Mouse (Mus musculus): ENCODE results near the gene Wbp1l. TPM values are rescaled to one million over a fixed set of nuclear protein-coding genes. Genes with fewer than 3 reads are reported as not detected.

Wbp1l gene
- polyA plus RNA-seq, 1 experiment = 24.5 TPM

DNA sequence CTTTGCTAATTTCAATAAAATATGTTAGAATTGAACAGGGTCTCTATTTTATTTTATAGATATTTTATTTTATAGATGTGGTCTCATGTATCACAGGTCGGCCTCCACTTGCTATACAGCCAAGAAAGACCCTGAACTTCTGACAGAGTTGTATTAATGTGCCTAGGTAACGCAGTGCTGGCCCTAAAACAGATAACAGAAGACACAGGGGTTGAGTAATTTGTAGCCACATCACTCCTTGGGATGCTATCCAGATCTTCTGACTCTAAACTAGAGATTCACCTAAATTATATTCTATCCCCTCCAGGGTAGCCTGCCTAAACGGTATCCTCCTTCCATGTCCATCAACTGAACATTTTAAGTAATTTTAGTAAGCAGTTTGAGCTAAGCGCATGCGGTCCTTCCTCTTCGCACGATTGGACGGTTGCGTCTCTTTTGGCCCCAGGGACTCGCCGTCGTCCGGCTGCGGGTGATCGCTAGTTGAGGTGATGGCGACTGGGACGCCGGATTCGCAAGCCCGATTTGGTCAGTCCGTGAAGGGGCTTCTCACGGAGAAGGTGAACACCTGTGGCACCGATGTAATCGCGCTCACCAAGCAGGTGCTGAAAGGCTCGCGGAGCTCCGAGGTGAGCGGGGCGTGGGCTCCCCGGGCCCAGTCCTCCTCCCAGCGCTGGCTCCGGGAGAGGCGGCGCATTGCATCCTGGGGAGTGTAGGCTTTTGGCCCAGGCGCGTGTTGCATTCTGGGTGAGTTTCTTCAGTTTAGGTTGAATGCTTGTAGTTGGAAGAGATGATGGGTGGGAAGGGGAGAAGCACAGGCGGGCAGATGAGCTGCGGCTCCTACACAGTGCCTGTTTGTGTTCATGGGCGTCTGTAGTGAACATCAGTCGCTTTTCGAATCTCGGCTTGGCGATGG, 90.8 kb downstream of the Wbp1l start, which contains the start of gene Borcs7:
Gene Borcs7, plus strand, starts transcription at position 447 of the 913 bp plus-strand sequence.
- no peaks in the 10 kb centered on the region for H3K9me3 ChIP-seq (replicated peaks; ENCODE audit: control insufficient read depth, insufficient read depth, low read length, poor library complexity, severe bottlenecking)
- no peaks in the 10 kb centered on the region for H3K27me3 ChIP-seq (ENCODE audit: control insufficient read depth, insufficient read depth, low read length, poor library complexity, severe bottlenecking)
- H3K9ac ChIP-seq (ENCODE audit: low read depth, poor library complexity, severe bottlenecking) = peak within 1 kb of the TSS; percentile 75
- no peak for TF ChIP-seq CTCF (IDR thresholded peaks at IDR 0.05; ENCODE audit: low read depth, low read length)
- no peak for TF ChIP-seq POLR2A (IDR thresholded peaks at IDR 0.05; ENCODE audit: insufficient read depth, low read length)
- TF ChIP-seq EP300 (IDR thresholded peaks at IDR 0.05; ENCODE audit: insufficient read depth, low read depth, low read length) = no peak
- H3K4me1 ChIP-seq (ENCODE audit: control insufficient read depth, insufficient read depth, low read length) = no peaks in the 10 kb centered on the region
- no peaks in the 10 kb centered on the region for H3K36me3 ChIP-seq (ENCODE audit: control insufficient read depth, insufficient read depth, low read length, poor library complexity, severe bottlenecking)
- no peak within 1 kb of the TSS for H3K27ac ChIP-seq (ENCODE audit: insufficient read depth, low read length)
- peak within 1 kb of the TSS; percentile 89 for H3K4me3 ChIP-seq (ENCODE audit: low read depth, low read length)

DNA sequence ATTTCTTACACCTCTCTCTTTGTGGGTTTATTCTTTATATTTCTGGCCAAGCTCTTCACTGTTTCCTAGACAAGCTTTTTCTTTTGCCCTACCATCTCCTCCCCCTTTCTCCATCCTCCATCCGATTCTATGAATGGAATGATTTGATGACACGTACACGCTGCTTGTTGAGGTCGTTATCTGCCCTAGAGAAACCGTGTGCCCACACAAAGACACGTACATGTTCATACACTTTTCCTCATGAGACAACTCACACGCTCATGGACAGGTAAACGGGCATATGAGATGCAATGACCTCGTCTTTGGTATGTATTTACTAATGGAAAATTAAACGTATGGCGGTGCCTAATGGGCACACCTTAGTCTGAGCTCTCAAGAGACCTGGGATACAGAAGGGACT, 91.5 kb downstream of the Wbp1l start:
- no peak overlapping the region for H3K27ac ChIP-seq (ENCODE audit: insufficient read depth, low read length)
- H3K9ac ChIP-seq (ENCODE audit: low read depth, poor library complexity, severe bottlenecking) = peak overlapping the region; percentile 75
- H3K36me3 ChIP-seq (ENCODE audit: control insufficient read depth, insufficient read depth, low read length, poor library complexity, severe bottlenecking) = no peaks in the 10 kb centered on the region
- H3K4me1 ChIP-seq (ENCODE audit: control insufficient read depth, insufficient read depth, low read length) = no peaks in the 10 kb centered on the region
- TF ChIP-seq CTCF (IDR thresholded peaks at IDR 0.05; ENCODE audit: low read depth, low read length) = no peak
- TF ChIP-seq EP300 (IDR thresholded peaks at IDR 0.05; ENCODE audit: insufficient read depth, low read depth, low read length) = no peak
- no peak for TF ChIP-seq POLR2A (IDR thresholded peaks at IDR 0.05; ENCODE audit: insufficient read depth, low read length)
- H3K27me3 ChIP-seq (ENCODE audit: control insufficient read depth, insufficient read depth, low read length, poor library complexity, severe bottlenecking) = no peaks in the 10 kb centered on the region
- peak overlapping the region; percentile 89 for H3K4me3 ChIP-seq (ENCODE audit: low read depth, low read length)
- no peaks in the 10 kb centered on the region for H3K9me3 ChIP-seq (replicated peaks; ENCODE audit: control insufficient read depth, insufficient read depth, low read length, poor library complexity, severe bottlenecking)

DNA sequence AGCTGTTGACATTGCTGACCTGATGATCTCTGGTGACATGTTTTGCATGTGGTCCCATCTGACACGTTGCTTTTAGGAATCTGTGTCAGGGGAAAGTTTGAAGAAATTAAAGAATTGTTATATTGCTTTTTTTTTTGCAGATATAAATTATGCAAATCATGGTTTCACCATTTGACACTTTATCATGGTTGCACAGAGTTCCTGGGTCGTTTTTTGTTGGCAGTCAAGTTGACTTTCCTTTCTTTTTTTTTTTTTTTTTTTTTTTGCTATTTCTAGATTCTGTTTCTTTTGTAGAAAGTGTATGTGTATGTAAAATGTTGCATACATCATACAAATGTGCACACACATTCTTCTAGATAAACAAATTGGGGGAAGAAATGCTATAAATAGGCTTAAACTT, 92.2 kb downstream of the Wbp1l start:
- H3K27ac ChIP-seq (ENCODE audit: insufficient read depth, low read length) = no peak overlapping the region
- no peaks in the 10 kb centered on the region for H3K9me3 ChIP-seq (replicated peaks; ENCODE audit: control insufficient read depth, insufficient read depth, low read length, poor library complexity, severe bottlenecking)
- H3K4me1 ChIP-seq (ENCODE audit: control insufficient read depth, insufficient read depth, low read length) = no peaks in the 10 kb centered on the region
- H3K36me3 ChIP-seq (ENCODE audit: control insufficient read depth, insufficient read depth, low read length, poor library complexity, severe bottlenecking) = no peaks in the 10 kb centered on the region
- H3K9ac ChIP-seq (ENCODE audit: low read depth, poor library complexity, severe bottlenecking) = no peak overlapping the region
- TF ChIP-seq EP300 (IDR thresholded peaks at IDR 0.05; ENCODE audit: insufficient read depth, low read depth, low read length) (no peak), CTCF (IDR thresholded peaks at IDR 0.05; ENCODE audit: low read depth, low read length) (no peak), POLR2A (IDR thresholded peaks at IDR 0.05; ENCODE audit: insufficient read depth, low read length) (no peak)
- H3K27me3 ChIP-seq (ENCODE audit: control insufficient read depth, insufficient read depth, low read length, poor library complexity, severe bottlenecking) = no peaks in the 10 kb centered on the region
- no peak overlapping the region for H3K4me3 ChIP-seq (ENCODE audit: low read depth, low read length)

DNA sequence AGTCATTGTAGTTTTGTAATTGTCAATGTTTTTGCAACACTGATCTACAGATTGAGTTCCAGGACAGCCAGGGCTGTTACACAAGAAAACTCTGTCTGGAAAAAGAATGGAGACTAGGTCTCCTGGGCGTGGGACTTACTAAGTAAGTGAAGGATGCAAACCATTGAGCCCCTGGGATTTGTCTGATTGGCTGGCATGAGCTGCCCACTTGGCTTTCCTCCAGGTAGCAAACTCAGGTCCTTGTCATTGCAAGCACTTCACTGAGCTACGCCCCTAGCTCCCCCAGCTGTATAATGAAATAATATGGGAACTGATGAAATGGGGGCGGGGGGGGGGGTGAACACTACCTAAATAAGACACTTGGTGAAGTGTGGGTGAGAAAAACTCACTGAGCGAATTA, 94.3 kb downstream of the Wbp1l start:
- no peak overlapping the region for H3K4me3 ChIP-seq (ENCODE audit: low read depth, low read length)
- no peak overlapping the region for H3K27ac ChIP-seq (ENCODE audit: insufficient read depth, low read length)
- H3K9me3 ChIP-seq (replicated peaks; ENCODE audit: control insufficient read depth, insufficient read depth, low read length, poor library complexity, severe bottlenecking) = no peaks in the 10 kb centered on the region
- H3K36me3 ChIP-seq (ENCODE audit: control insufficient read depth, insufficient read depth, low read length, poor library complexity, severe bottlenecking) = no peaks in the 10 kb centered on the region
- peaks cover 2% of the 10 kb centered on the region for H3K4me1 ChIP-seq (ENCODE audit: control insufficient read depth, insufficient read depth, low read length)
- H3K9ac ChIP-seq (ENCODE audit: low read depth, poor library complexity, severe bottlenecking) = no peak overlapping the region
- no peaks in the 10 kb centered on the region for H3K27me3 ChIP-seq (ENCODE audit: control insufficient read depth, insufficient read depth, low read length, poor library complexity, severe bottlenecking)
- TF ChIP-seq CTCF (IDR thresholded peaks at IDR 0.05; ENCODE audit: low read depth, low read length) (no peak), EP300 (IDR thresholded peaks at IDR 0.05; ENCODE audit: insufficient read depth, low read depth, low read length) (no peak)

DNA sequence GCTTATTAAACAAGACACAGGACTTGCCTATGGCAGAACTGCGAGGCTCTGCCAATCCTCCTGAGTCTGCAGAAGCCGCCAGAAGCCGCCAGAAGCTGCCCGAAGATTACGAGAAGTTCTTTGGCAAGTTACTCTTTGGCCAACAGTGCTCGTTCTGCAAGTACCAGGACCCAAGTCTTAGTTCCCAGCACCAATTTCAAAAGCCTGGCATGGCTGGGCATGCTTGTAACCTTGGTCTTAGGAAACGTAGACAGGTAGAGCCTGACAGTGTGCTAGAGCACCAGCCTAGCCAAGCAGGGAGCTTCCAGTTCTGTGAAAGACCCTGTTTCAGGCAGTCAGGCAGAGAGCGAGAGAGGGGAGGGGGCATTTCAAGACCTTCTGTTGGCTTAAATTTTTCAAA, 97.6 kb downstream of the Wbp1l start:
- H3K4me3 ChIP-seq (ENCODE audit: low read depth, low read length) = no peak overlapping the region
- H3K27me3 ChIP-seq (ENCODE audit: control insufficient read depth, insufficient read depth, low read length, poor library complexity, severe bottlenecking) = no peaks in the 10 kb centered on the region
- TF ChIP-seq POLR2A (IDR thresholded peaks at IDR 0.05; ENCODE audit: insufficient read depth, low read length) (no peak), EP300 (IDR thresholded peaks at IDR 0.05; ENCODE audit: insufficient read depth, low read depth, low read length) (no peak), CTCF (IDR thresholded peaks at IDR 0.05; ENCODE audit: low read depth, low read length) (no peak)
- no peaks in the 10 kb centered on the region for H3K36me3 ChIP-seq (ENCODE audit: control insufficient read depth, insufficient read depth, low read length, poor library complexity, severe bottlenecking)
- peaks cover 3% of the 10 kb centered on the region for H3K4me1 ChIP-seq (ENCODE audit: control insufficient read depth, insufficient read depth, low read length)
- H3K9ac ChIP-seq (ENCODE audit: low read depth, poor library complexity, severe bottlenecking) = no peak overlapping the region
- no peak overlapping the region for H3K27ac ChIP-seq (ENCODE audit: insufficient read depth, low read length)
- no peaks in the 10 kb centered on the region for H3K9me3 ChIP-seq (replicated peaks; ENCODE audit: control insufficient read depth, insufficient read depth, low read length, poor library complexity, severe bottlenecking)

DNA sequence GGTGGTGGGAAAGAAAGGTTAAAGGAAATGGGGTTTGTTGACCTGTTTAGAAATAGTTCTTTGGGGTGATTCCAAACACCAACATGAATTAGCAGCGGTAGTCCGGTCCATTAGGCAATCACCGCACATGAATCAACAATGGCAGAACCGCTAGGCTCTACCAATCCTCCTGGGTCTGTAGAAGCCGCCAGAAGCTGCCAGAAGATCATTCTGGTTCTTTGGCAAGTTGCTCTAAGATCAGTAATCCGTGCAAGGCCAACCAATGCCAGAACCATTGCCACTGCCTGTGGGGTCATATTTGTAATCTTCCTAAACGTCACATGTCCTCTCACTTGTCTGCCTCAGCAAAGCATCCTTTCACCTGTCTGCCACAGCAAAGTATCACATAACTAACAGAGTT, 98.1 kb downstream of the Wbp1l start:
- H3K27ac ChIP-seq (ENCODE audit: insufficient read depth, low read length) = no peak overlapping the region
- TF ChIP-seq POLR2A (IDR thresholded peaks at IDR 0.05; ENCODE audit: insufficient read depth, low read length) = no peak

More for the DNA sequence above, 98.1 kb downstream of the Wbp1l start:
- H3K4me3 ChIP-seq (ENCODE audit: low read depth, low read length) = no peak overlapping the region
- no peak overlapping the region for H3K9ac ChIP-seq (ENCODE audit: low read depth, poor library complexity, severe bottlenecking)
- H3K9me3 ChIP-seq (replicated peaks; ENCODE audit: control insufficient read depth, insufficient read depth, low read length, poor library complexity, severe bottlenecking) = no peaks in the 10 kb centered on the region
- peaks cover 3% of the 10 kb centered on the region for H3K4me1 ChIP-seq (ENCODE audit: control insufficient read depth, insufficient read depth, low read length)
- no peaks in the 10 kb centered on the region for H3K36me3 ChIP-seq (ENCODE audit: control insufficient read depth, insufficient read depth, low read length, poor library complexity, severe bottlenecking)
- H3K27me3 ChIP-seq (ENCODE audit: control insufficient read depth, insufficient read depth, low read length, poor library complexity, severe bottlenecking) = no peaks in the 10 kb centered on the region
